Mouse (Mus musculus) CD4-positive, CD25-positive, alpha-beta regulatory T cell (primary cell): Measurements from ENCODE around the gene Gm5142. TPM values are rescaled to one million over a fixed set of nuclear protein-coding genes. Genes with fewer than 3 reads are reported as not detected.

Experiments used
- polyA plus RNA-seq: library from polyadenylated mRNA; unstranded; fragments of 100-300 nt; shearing (Covaris generic); gene quantifications from one replicate; pipeline ENCODE4 v1.2.1, GENCODE M21; 2017

The Gm5142 gene
- not detected for polyA plus RNA-seq

GRCm38 (mm10) chr14:59178649-59179048 is at the start of gene Gm5142:
TSS of gene Gm5142 (minus strand) at chr14:59178749.

DNA sequence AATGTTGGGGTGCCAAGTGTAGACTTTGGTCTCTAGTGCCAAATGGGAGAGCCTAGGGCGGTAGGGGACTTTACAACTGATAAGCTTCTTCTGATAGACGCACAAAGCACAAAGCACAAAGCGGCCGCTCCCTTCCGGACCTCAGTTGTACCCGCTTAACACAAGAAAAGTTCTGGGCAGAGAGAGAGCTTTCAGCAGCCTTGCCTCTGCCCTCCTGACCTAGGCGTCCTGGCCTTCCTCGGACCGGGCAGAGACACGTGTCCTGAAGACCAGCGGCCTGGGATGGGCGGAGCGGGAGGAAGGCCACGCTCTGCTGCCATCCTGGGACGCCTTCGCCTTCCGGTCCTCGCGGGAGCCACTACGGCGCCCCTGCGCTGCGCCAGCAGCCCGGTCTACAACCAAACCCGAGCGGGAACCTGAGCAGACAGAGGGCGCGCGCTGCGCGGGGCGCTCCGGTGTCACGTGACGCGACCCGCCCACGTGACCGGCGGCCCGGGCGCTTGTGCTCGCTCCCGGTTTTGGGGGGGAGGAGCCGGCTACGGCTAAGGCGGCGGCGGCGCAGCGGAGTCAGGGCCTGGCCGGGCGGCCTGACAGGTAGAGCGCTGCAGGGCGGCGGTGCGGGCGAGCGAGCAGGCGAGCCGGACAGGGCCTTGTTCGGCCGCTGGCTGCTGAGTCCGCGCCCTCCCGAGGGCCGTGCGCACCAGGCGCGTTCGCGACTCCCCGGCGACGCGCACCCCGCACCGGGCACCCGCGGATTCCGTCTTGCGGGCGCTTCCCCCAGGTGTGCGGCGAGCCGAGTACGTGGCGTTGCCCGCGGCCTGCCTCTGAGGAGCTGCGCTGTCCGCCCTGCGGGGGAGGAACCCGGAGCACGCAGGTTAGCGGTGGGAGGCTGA is 22.4 kb upstream of the Gm5142 start, which contains the start of gene Rcbtb1:
Gene Rcbtb1, plus strand, starts transcription at position 499 of the 893 bp plus-strand sequence.

DNA sequence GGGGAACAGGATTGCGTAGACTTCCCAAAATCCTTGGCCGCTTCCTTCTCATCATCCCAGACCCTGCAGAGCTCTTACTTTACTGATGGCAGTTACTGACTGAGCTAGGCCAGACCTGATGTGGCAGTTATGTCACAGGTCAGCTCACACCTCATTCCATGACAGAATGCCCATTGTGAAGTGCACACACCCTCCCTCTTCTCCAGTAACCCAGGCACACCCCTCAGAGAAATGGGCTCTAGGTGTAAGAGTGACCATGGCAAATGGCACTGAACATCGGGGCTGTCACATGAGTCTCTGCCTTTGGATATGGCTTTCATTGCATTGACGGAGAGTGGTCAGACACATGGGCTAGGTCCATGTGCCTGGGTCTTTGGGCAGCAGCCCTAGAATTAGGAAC is 35.8 kb downstream of the Gm5142 start, which contains the start of gene 1700129C05Rik:
Gene 1700129C05Rik, minus strand, starts transcription at position 101 of the 400 bp plus-strand sequence.

Other genes starting within 250 kb of the Gm5142 start
- not detected for gene 1700129C05Rik, start 35.9 kb downstream of the Gm5142 start, polyA plus RNA-seq
- 82.7 TPM for gene Rcbtb1, start 22.5 kb upstream of the Gm5142 start, polyA plus RNA-seq
- gene Gm6904, start 81.5 kb upstream of the Gm5142 start, polyA plus RNA-seq: 9.8 TPM
- 38.1 TPM for gene Phf11a, start 118.8 kb upstream of the Gm5142 start, polyA plus RNA-seq
- 180 TPM for gene Phf11b, start 162.6 kb upstream of the Gm5142 start, polyA plus RNA-seq
- gene Phf11d, start 186.7 kb upstream of the Gm5142 start, polyA plus RNA-seq: 13.6 TPM
- 23.0 TPM for gene Phf11c, start 216.6 kb upstream of the Gm5142 start, polyA plus RNA-seq